ENCODE assay signal across 17 mouse cellular contexts in the genomic region with DNA sequence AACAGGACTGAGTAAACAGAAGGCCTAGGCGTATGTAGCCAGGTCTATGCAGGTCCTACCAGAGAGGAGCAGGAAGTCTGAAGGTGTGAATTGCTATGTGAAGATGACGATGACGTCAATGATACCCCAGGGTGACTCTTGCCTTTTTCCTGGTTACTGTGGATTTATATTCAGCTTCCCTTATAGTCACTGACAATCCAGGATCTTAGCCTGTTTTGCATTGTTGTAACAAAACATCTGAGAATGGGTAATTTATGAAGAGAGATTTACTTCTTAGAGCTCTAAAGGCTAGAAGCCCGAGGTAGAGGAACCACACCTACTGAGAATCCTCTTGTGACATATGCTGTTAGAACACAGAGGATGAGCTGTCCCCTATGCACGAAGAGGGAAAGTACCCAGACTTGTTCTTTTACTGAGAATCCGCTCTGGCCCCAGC.
A peak's percentile ranks its signal among the peaks of the same experiment; 100 is the strongest.
DNase-seq lines count a peak whose midpoint lies in the region; ATAC-seq and TF ChIP-seq lines count a peak whose summit lies in the region.
"Had no signal": no experiment of that assay in that cellular context is flagged by ENCODE, and none has a peak within 500 bp of the region (broad histone marks: within the 10 kb centered on the region; RNA-seq: fewer than 3 reads in every experiment).

No protein-coding gene starts in this region.

- H3K4me3 ChIP-seq in liver, embryonic 12.5 days: no peak overlapping the region
- H3K4me3 ChIP-seq in layer of hippocampus, adult 2 months: no peak overlapping the region
- H3K4me3 ChIP-seq: embryonic facial prominence, embryonic 10.5 days; forebrain, embryonic 13.5 days; heart, embryonic 12.5 days; hindbrain, embryonic 10.5 days had no signal

- H3K27me3 ChIP-seq in liver, embryonic 12.5 days (replicated peaks): no peaks in the 10 kb centered on the region
- H3K27me3 ChIP-seq: forebrain, embryonic 13.5 days; heart, embryonic 12.5 days had no signal

- WGBS in liver, embryonic 12.5 days (ENCODE audit: insufficient replicate concordance): 72% methylated on average over 6 of the region's 6 CpGs

- no peak overlapping the region for H3K9ac ChIP-seq in liver, embryonic 12.5 days
- H3K9ac ChIP-seq: forebrain, embryonic 13.5 days; forebrain, postnatal 0 days; heart, embryonic 12.5 days; hindbrain, embryonic 14.5 days had no signal

- no peak overlapping the region for H3K27ac ChIP-seq in liver, embryonic 12.5 days
- no peak overlapping the region for H3K27ac ChIP-seq in layer of hippocampus, adult 2 months
- H3K27ac ChIP-seq: embryonic facial prominence, embryonic 10.5 days; hindbrain, embryonic 10.5 days; hindbrain, embryonic 14.5 days had no signal

- no peaks in the 10 kb centered on the region for H3K36me3 ChIP-seq in liver, embryonic 12.5 days
- H3K36me3 ChIP-seq: embryonic facial prominence, embryonic 10.5 days; heart, embryonic 12.5 days; hindbrain, embryonic 10.5 days had no signal

- no peak overlapping the region for H3K4me2 ChIP-seq in liver, embryonic 12.5 days
- H3K4me2 ChIP-seq: forebrain, embryonic 13.5 days; heart, embryonic 12.5 days; hindbrain, embryonic 14.5 days had no signal

- peak; percentile 78 for ATAC-seq in activated CD4-positive, CD25-positive, alpha-beta regulatory T cell, adult 4 months
- peak; percentile 40; the same call in 1 of the 2 replicates for ATAC-seq in megakaryocyte, adult 5-6 weeks (ENCODE audit: poor library complexity, severe bottlenecking)
- no peak for ATAC-seq in liver, embryonic 12.5 days

- peak; percentile 80 for DNase-seq in CD4-positive helper T cell, adult 2 months (ENCODE audit: low read depth, low spot score)
- DNase-seq in ovary, postnatal 36 days (ENCODE audit: low spot score): no peak
- DNase-seq in right cerebral cortex, postnatal 10 days (ENCODE audit: low spot score in 2 of 2): no peak
- DNase-seq in layer of hippocampus, adult 2 months (ENCODE audit: low spot score in 2 of 2): no peak
- DNase-seq: adrenal gland, postnatal 10 days; cerebellum, adult 18-20 months; cerebellum, adult 9-11 months; forebrain, postnatal 0 days; gastrocnemius, postnatal 14 days had no signal

- H3K4me1 ChIP-seq in liver, embryonic 12.5 days: no peaks in the 10 kb centered on the region; the same call in 1 of the 2 replicates

- no peak for TF ChIP-seq CTCF in layer of hippocampus, adult 2 months (conservative IDR thresholded peaks at IDR 0.05)

- no peaks in the 10 kb centered on the region for H3K9me3 ChIP-seq in liver, embryonic 12.5 days (replicated peaks)
- H3K9me3 ChIP-seq: embryonic facial prominence, embryonic 10.5 days; forebrain, embryonic 13.5 days; heart, embryonic 12.5 days; hindbrain, embryonic 10.5 days had no signal
